Mouse (Mus musculus): ENCODE data around the gene Met. TPM values are rescaled to one million over a fixed set of nuclear protein-coding genes. Genes with fewer than 3 reads are reported as not detected.

Gene Met
- total RNA-seq, 2 experiments from 2014 or later, result 15.4 to 16.8 TPM

DNA sequence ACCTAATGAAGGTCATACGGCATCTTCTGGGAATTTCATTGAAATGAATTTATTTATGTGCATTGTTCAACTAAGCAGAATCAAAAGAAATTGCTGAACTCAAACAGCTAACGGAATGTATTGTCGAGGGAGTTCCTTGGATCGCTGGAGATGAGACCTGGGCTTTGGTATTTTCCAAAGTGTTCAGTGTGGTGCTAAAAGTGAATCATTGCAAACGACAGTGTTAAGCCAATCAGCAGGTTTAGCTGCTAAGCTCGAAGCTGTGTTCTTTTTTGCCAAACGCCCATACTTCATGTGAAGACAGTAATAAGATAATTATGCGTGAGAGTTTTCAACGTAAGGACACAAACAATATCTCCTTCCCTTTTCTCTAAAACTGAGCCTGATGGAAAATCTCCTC, 82.7 kb downstream of the Met start:
- no peak for DNase-seq (ENCODE audit: low spot score in 2 of 2)

DNA sequence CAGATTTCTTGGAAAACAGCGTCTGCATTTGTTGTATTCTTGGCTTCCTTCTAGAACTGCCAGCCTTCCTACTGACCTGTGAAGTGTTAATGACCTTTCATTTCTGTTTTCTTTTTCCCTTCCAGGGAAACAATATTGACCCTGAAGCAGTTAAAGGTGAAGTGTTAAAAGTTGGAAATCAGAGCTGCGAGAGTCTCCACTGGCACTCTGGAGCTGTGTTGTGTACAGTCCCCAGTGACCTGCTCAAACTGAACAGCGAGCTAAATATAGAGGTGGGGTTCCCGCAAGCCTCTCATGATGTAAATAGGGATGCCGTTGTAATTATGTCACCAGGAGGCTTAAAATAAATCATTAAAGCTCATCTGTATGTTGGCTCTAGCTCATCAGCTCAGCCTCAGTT, 83.2 kb downstream of the Met start:
- no peak for DNase-seq (ENCODE audit: low spot score in 2 of 2)

DNA sequence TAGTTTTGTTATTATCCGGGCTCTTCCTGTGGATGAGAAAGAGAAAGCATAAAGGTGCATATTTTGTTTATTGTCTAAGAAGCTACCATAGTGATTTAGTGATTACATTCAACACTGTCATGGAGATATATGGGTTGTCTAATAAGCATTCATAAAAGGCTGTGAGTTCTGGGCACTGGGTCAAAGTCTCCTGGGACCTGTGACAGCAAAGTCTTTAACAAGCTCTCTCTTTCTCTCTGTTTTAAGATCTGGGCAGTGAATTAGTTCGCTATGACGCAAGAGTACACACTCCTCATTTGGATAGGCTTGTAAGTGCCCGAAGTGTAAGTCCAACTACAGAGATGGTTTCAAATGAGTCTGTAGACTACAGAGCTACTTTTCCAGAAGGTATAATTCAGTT, 85.2 kb downstream of the Met start:
- DNase-seq (ENCODE audit: low spot score in 2 of 2), result peak in 1 of 2 experiments; percentile 8

DNA sequence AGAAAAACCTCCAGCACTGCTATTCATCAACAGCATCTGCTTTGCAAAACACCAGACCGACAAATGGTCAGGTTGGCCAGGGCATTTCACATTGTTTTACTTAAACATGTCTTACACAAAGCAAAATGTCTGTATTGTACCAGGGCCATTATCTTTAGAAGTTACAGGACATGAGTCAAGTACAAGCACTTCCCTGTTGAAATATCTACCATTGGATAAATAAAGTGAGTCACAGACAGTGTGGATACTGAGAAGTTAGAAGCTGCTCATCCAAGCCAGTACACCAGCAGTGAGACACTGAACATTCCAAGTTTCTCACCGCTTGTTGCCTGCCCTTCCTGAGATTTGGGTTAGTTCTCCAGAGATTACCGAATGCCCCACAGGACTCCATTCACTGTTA, 86.0 kb downstream of the Met start:
- DNase-seq (ENCODE audit: low spot score in 2 of 2), result no peak

DNA sequence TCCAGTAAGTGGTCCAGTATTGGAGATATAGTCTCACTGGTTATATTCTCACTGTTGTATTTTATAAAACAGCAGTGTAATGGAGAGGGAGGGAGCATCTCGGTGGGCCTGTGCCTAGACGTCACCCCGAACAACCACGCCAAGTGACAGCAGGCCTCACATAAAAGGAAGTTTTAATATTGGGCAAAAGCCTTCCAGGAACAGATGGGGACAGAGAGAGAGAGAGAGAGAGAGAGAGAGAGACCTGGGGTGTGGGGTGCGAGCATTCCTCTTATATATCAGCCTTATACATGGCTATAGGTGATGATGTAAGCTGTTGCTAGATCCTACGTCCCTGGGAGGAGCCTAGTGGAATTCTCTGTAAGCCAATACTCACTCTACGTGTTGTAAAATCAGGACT, 90.7 kb downstream of the Met start:
- DNase-seq (ENCODE audit: low spot score in 2 of 2), result peak; percentile 18 to 24

DNA sequence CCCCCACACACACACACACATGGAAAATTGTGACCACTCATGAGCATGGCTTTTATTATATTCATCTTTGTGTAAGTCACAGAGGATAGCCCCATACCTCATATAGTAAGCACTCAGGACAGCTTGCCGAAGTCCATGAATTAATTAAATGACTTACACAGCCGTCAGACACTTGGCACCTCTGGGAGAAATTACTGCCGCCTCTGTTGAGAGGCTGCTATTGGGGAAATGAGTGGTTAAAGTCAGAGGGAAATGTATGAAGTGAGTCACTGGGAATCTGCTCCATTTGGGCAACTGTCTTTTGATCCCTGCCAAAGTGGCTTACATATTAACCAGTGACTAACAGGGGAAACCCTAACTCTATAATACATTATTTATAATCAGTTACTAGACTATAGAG, 91.2 kb downstream of the Met start:
- no peak for DNase-seq (ENCODE audit: low spot score in 2 of 2)

DNA sequence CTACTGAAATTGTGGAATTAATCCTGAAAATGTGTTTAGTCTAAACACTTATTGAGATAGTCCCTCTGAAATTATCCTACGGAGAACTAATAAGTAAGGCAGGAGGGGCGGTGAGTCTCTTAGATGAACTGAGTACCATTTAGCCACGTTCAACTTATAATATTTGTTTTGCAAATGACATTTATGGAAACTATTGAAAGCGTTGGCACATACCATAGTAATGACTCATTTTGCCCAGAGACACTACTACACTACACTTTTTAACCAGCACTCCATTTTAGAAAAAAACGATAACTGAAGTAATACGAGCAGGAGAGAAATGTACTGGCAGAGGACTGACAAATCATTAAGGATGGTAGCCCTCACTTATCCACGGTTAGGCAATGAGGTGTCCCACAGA, 92.1 kb downstream of the Met start:
- DNase-seq (ENCODE audit: low spot score in 2 of 2), result no peak

DNA sequence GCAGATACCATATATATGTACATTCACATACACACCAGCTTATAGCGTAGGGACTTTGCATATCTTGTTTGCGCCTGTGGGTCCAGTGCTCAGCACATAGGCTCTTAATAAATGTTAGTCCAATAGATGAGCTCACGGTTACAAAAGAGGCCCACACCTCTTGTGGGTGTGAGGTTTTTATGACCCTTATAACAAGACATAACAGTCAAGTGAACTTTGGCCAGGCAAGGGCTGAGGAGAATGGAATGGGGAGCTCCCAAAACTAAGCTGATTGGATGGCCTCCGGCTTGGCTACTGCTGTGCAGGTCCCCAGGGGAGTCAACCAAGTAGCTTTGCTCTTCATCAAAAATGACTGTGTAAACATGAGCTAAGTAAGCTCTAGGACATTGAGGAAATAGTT, 96.1 kb downstream of the Met start:
- no peak for DNase-seq (ENCODE audit: low spot score in 2 of 2)

DNA sequence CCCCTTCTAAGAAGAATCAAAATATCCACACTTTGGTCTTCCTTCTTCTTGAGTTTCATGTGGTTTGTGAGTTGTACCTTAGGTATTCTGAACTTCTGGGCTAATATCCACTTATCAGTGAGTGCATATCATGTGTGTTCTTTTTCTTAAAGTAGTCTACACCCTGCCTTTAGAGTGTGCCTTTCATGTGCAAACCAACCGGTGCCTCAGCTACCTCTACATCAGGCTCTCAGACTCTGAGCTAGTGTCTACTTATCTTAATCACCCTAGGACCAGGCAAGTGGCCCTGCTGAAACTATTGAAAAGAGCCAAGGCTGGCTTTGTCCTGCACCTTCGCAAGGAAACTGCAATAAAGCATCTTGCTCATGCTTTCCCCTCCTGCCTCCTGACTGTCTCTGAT, 97.7 kb downstream of the Met start:
- no peak for DNase-seq (ENCODE audit: low spot score in 2 of 2)

DNA sequence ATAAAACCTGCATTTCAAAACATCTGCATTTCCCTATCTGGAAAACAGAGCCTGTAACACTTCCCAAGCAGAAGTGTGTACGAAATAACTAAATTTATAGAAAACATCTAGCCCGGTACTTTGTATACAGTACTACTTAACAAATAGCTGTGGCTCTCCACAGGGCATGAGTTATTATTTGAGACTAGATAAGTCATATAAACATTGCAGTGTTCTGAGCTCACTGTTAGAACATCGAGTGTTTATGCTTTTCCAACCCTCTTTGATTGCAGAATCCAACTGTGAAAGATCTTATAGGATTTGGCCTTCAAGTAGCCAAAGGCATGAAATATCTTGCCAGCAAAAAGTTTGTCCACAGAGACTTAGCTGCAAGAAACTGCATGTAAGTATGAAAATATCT, 98.3 kb downstream of the Met start:
- no peak for DNase-seq (ENCODE audit: low spot score in 2 of 2)

DNA sequence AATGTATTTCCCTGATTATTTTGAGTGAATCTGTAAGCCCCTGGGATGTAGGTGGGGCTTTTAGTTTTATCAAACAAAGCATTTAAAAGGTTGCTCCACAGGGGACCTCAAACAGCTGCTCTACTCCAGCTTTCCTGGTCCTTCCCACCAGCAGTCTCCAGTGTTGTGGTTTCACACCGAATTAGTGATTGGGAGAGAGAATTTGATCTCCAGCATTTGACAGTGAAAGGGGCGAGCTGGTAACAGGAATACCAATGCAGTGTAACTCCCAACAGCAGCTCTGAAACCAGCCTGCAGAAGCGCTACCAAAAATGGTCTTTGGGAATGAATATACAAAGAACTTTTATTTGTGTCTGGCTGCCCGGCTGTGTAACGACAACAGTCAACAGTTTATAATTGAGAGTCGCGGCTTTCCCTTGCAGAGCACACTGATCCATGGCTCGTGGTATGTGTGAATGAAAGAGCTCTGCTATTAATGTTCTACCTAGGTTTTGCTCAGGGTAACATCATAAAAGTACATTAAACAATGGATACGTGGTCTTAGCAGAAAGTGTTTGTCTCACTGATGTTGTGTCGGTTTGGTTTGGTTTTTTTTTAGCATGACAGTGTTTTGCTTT, 99.0 kb downstream of the Met start:
- DNase-seq (ENCODE audit: low spot score in 2 of 2), result peak in 1 of 2 experiments; percentile 8

DNA sequence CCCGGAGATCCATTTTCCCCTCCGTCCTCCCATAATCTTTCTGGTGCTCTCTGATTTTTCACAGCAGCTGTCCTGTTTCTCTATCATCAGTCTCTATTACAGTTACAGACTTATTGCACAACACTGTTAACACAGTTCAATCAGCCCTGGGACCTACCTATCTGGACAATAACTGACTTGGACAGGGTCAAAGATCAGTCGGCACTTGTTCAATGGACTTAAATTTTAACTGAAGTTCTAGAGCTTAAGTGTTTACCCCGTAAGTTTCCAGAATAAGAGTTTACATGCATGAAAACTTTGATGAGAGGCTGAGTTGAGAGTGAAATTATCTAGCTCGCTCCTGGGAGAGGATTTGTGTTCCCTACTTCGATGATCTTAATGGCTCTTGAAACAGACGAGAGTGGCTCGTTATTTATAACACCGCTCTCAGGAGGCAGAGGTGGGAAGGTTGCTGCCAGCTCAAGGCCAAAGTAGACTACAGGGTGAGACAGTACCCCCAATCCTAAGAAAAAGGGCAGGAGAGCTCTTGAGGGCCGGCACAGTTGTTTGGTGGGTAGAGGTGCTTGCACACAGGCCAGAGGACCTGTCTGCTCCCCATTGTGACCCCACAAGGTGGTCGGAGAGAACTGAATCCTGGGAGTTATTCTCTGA, 105.2 kb downstream of the Met start:
- DNase-seq (ENCODE audit: low spot score in 2 of 2), result no peak

DNA sequence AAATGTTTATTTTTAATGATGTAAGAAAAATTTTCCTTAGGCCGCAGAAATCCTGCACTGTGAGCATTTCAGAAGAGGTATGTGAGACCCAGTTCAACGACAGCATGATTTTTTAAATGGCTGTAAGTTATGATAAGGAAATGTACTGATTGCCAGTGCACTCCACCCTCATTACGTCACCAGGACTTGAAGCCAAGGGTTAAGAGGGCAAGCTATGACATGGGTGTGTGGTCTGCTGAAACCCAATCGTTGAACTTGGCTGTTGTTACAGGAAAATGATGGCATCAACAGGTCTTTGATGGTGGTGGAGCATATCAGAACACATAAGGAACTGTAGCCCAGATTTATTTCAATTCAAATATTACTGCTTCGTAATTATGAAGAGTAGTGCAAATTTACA, 109.6 kb downstream of the Met start:
- DNase-seq (ENCODE audit: low spot score in 2 of 2), result no peak

DNA sequence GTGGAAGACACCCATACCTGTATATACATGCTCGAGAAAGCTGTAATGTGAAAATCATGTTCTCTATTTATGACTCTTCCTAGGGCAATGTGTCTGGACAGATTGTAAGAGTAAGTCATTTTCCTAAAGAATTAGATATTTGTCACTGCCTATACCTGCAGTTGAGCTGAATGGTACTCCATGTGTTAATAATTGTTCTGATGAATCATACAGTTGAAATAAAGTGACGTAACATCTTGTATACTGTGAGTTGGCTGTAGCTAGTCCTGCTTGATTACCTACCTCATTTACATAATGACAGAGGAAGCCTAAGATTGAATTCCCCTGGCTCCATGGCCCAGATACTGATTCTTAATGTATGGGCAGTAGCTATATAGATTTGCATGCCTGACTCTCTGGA, 110.1 kb downstream of the Met start:
- DNase-seq (ENCODE audit: low spot score in 2 of 2), result no peak

DNA sequence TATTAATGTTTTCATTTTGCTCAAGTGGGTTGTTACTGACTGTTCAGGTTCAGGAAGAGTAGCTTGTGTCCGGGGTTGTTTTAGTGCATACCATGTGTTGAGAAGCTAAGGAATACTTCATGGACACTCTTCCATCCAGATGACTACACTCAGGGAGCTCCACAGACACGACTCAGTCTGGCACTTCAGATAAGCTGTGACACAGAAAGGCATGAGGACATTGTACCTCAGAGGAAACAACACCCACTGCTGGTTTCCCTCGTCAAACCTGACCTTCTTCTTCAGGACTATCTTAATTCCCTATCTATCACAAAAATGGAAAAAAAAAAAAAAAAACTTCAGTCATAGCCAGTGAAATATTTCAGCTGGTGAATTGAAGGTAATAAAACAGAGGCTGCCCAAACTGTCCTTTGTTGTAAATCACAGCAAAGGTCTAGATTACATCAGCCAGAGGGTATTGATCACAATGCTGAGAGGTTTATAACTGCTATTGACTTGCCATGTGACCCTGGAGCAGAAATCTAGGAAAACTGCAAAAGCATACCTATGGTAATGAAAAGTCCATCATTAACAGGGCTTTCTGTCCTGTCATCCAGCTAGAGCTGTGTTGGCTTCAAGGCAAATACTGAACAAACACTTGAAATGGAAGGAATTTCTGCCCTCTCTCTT, 114.6 kb downstream of the Met start:
- no peak for DNase-seq (ENCODE audit: low spot score in 2 of 2)

DNA sequence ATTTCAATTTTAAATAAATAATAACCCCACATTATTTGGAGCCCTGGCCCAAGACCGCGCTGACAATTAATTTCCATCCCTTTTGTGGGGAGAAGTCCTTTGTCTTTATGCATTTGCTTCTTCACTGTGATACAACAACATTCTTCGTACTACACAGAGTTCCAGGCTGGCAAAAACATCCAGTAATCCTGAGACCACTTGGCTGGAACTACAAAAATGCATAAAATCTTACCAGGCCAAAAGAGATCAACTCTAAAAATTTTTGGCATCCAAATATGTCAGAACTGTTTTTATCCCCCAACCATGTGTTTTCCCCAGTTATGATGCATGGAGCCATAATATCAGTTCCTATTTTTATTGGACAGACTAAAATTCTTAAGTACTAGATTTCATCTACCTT, 116.7 kb downstream of the Met start:
- no peak for DNase-seq (ENCODE audit: low spot score in 2 of 2)

DNA sequence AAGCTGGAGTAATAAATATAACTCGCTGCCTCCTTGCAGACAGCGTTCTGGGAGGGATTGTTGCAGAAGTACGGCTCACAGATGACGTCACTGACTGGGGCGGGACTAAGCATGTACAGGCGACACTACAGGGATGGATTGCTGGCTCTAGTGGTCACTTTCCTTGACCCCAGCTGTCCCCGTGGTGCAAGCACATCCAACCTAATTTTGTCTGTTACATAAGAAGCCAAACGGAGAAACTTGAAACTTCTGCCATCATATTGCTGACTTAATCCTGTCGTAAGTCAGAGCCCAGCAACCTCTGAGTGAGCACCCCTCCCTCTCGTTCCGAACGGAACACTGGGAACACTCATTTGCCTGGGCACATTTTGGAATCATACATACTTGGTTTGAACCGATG, 120.4 kb downstream of the Met start:
- DNase-seq (ENCODE audit: low spot score in 2 of 2), result peak; percentile 28 to 48

DNA sequence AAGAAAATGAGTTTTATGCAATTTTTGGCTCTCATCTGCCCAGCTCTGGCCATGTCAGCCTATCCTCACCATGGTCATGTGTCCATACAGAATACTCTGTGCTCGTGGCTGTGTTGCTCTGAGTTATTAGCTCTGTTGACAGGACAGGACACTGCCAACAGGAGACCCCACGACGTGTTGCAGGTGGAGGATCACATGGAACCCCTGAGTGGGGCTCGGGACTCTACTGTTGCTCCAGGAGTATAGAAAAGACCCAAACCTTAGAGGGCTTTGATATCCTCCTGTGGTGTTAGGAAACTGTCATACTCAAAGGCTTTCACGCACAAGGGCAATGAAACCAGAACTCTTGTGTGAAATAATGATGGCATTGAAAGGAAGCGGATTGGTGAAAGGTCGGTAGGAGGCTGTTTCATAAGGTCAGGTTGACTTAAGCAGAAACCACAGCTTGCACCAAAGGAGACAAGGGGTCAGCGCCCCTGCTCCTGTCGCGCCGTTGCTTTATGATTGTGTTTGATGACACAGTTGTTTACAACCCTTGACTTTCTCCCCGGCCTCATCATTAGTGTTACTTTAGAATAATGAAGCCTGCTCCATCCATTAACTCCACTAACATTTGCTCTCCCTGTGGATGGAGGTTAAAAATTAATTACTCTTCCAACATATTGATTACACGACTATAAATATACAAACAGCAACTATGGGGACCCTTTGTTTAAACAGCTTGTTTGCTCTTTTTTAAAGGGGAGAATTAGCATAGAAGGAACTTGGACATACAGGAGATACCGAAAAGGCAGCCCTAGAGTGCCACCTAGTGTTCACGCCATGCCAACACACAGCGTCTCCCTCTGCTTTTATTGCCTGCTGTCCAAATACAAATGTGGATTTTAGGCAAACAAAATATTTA, 125.7 kb downstream of the Met start:
- DNase-seq (ENCODE audit: low spot score in 2 of 2), result peak; percentile 87 to 91

DNA sequence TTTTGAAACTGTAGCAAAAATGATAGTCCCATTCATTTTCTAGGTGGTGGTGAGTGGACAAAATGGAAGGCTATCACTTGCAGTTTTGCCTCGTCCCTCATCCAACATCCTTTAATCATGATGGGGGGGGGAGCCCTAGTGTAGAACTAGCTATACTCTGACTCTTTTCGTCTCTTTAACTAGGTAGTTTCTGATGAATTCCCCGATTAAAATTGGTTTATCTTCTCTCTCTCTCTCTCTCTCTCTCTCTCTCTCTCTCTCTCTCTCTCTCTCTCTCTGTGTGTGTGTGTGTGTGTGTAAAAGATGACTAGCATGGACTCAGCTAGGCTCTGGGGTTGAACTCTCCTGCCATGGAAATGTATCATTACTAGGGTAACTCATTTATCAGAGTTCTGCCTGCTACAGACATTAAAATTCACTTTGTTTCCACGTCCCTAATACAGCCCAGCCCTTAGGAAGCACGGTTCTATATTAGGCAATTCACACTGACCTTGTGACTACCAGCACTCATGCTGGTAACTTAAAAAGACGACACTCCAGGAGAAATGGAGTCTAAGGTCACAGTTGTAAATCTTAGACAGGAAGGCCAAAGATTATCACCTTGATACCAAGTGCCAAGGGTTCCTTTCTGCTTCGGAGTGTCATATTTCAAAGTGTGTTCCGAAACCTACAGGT, 126.5 kb downstream of the Met start:
- DNase-seq (ENCODE audit: low spot score in 2 of 2), result no peak

DNA sequence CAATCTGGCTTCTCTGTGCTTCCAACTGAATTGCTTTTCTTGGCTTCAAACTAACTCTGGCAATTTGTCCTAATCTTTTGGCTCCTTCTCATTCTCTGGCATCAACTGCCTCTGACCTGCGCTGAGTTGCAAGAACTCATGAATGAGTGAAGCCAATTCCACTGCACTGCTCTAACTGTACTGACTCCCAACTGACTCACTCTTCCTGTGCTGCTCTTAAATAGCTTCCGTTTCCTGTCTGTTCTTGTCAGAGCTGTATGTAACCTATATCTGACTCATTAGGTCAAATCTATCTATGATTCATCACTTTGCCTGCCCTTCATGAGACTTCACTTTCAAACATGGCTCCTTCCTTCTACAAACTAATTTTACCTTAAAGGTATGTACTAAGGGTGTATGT, 130.4 kb downstream of the Met start:
- DNase-seq (ENCODE audit: low spot score in 2 of 2), result no peak
